Mouse (Mus musculus): ENCODE measurements at regions not wholly inside any gene's neighbourhood (a gene's known extent, or its start where the extent isn't known, plus 50 kb on each side); places are given as distances from the start of the nearest gene placed in this dataset.
A peak's percentile ranks its signal among the peaks of the same experiment; 100 is the strongest.

DNA sequence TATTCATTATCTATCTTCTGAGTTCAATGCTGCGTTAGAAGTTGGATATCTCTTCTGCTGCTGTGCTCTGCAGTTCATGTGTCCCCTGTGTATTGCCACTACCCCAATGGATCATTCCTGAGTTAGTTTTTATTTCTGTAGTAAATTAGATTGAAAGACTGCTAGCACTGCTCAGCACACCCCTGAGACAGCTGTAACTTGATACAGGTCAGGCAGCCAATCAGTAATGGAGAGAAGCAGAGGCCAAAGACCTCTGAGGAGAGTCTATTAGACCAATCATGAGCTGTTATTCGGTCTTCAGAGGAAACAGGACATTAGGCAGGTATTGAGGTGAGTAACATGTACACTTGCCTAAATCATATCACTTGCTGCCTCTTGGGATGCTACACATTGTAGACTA, 837.5 kb upstream of the Chordc1 start:
- H3K27me3 ChIP-seq (ENCODE audit: control insufficient read depth, insufficient read depth, low read length) = no peaks in the 10 kb centered on the region
- H3K36me3 ChIP-seq (replicated peaks; ENCODE audit: control insufficient read depth, insufficient read depth) = no peaks in the 10 kb centered on the region
- WGBS = 72% methylated on average over 2 of the region's 2 CpGs
- H3K4me2 ChIP-seq (replicated peaks) = no peak overlapping the region
- H3K9ac ChIP-seq = no peak overlapping the region
- H3K4me3 ChIP-seq (replicated peaks; ENCODE audit: low read length) = no peak overlapping the region
- no peaks in the 10 kb centered on the region for H3K4me1 ChIP-seq (replicated peaks; ENCODE audit: control insufficient read depth, insufficient read depth, low read length)
- ATAC-seq (ENCODE audit: low FRiP score) (no peak), DNase-seq (ENCODE audit: low spot score) (no peak)
- H3K9me3 ChIP-seq (ENCODE audit: control insufficient read depth, low read length) = no peaks in the 10 kb centered on the region
- no peak overlapping the region for H3K27ac ChIP-seq

DNA sequence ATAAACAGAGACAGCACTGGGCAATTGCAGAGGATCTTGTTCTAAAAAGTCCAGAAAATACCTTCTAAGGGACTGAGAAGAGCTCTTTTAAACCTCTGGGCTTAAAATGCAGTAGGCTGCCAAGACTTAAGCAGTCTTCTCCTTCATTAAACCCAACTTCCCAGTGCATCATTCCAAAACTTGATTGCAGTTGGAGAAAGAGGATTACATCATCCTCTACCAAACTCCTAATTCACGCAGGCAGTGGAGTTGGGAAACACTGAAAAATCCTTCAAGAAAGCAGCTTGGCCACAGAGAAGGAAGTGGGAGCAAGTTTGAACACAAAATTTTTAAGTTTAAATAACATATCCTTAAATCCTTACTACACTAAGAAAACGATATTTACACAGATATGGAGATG, 825.5 kb upstream of the Chordc1 start:
- H3K9me3 ChIP-seq (ENCODE audit: control insufficient read depth, low read length) = no peaks in the 10 kb centered on the region
- no peak overlapping the region for H3K9ac ChIP-seq
- ATAC-seq (ENCODE audit: low FRiP score) (no peak), DNase-seq (ENCODE audit: low spot score) (no peak)
- H3K4me2 ChIP-seq (replicated peaks) = no peak overlapping the region
- WGBS = 86% methylated on average over 2 of the region's 2 CpGs
- H3K27me3 ChIP-seq (ENCODE audit: control insufficient read depth, insufficient read depth, low read length) = no peaks in the 10 kb centered on the region
- H3K4me3 ChIP-seq (replicated peaks; ENCODE audit: low read length) = no peak overlapping the region
- H3K4me1 ChIP-seq (replicated peaks; ENCODE audit: control insufficient read depth, insufficient read depth, low read length) = no peaks in the 10 kb centered on the region
- no peak overlapping the region for H3K27ac ChIP-seq
- no peaks in the 10 kb centered on the region for H3K36me3 ChIP-seq (replicated peaks; ENCODE audit: control insufficient read depth, insufficient read depth)

DNA sequence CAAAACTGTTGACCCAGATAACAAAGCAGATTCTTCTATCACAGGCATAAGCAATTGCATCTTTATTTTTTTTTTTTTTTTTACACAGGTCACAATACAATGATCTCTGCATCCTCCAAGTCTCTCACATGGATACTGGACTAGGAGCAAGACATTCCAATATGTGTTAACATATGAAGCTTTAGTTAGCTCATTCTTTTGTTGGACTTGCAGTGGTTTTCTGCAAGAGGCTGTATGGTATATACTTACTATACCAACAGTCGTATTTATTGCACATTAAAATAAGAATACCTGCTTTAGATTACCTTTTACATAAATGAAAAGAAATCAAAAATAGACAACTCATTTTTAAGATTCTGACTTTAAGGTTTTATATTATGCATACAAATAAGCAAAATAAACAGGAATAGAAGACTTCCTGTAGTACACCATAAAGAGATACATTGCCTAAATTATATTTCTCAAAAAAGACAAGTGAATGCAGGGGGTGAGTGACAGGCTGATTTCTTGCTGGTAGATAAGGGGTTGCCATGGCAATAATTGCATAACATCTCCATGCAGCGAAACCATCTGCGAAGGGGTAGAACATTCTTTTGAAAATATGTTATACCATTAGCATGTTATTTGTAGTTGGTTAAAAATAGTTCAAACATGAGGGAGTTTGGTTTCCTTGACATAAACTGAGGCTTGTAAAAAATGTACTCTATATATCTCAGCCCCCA, 807.1 kb upstream of the Chordc1 start:
- H3K4me1 ChIP-seq (replicated peaks; ENCODE audit: control insufficient read depth, insufficient read depth, low read length) = no peaks in the 10 kb centered on the region
- H3K4me3 ChIP-seq (replicated peaks; ENCODE audit: low read length) = no peak overlapping the region
- no peak overlapping the region for H3K27ac ChIP-seq
- no peak for DNase-seq (ENCODE audit: low spot score)
- H3K9me3 ChIP-seq (ENCODE audit: control insufficient read depth, low read length) = no peaks in the 10 kb centered on the region
- ATAC-seq (ENCODE audit: low FRiP score) = no peak
- 69% methylated on average over 3 of the region's 3 CpGs for WGBS
- no peak overlapping the region for H3K9ac ChIP-seq
- no peak overlapping the region for H3K4me2 ChIP-seq (replicated peaks)
- no peaks in the 10 kb centered on the region for H3K27me3 ChIP-seq (ENCODE audit: control insufficient read depth, insufficient read depth, low read length)
- H3K36me3 ChIP-seq (replicated peaks; ENCODE audit: control insufficient read depth, insufficient read depth) = no peaks in the 10 kb centered on the region

DNA sequence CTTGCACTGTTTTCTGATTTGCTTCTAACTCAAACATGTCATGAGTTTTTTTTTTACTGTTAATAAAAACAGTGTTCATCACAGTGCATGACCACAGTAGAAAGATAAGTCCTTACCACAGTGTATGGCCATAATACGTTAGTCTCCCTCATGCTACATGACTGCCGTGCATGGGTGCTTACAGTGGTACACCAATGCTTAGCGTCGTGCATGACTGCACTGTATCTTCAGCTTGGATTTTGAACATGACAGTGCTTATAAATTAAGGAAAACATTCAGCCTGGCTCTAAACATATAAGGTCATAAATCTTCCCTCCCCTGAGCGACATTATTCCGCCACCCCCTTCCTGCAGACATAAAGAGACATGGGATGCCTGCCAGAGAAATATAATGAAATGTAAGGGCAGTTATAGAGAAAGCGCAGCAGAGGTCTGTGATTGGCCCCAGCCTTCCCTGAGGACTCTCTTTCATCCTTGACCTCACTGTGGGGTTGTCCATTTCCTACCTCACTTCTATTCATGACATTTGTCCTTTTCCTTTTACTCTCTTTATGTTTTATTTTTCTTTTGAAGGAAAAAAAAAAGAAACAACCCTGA, 791.7 kb upstream of the Chordc1 start:
- Histone ChIP-seq H3K9me3 (ENCODE audit: control insufficient read depth, low read length) (no peaks in the 10 kb centered on the region), H3K9ac (no peak overlapping the region), H3K4me2 (replicated peaks) (no peak overlapping the region), H3K27ac (no peak overlapping the region), H3K4me3 (replicated peaks; ENCODE audit: low read length) (no peak overlapping the region), H3K36me3 (replicated peaks; ENCODE audit: control insufficient read depth, insufficient read depth) (no peaks in the 10 kb centered on the region), H3K4me1 (replicated peaks; ENCODE audit: control insufficient read depth, insufficient read depth, low read length) (no peaks in the 10 kb centered on the region), H3K27me3 (ENCODE audit: control insufficient read depth, insufficient read depth, low read length) (no peaks in the 10 kb centered on the region)
- 43% methylated on average over 7 of the region's 7 CpGs for WGBS
- DNase-seq (ENCODE audit: low spot score) (no peak), ATAC-seq (ENCODE audit: low FRiP score) (peak; percentile 68; the same call in 1 of the 2 replicates)

DNA sequence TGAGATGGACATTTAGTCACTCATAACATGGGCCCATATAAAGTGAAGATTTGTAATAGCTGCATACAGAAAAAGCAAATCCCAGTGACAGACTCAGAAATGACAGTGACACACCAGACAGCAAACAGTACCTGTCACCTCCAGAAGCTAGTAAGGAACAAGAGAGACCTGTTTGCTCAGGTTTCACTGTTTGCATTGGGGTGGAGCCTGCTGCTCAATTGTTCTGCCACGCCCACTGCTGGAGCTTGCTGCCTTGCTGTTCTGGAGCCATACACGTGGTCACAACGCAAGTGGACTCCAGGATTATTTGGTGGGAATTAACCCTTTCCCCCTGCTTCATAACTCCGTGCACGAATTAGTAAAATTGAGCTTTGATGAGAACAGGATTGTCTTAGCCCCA, 783.2 kb upstream of the Chordc1 start:
- H3K4me1 ChIP-seq (replicated peaks; ENCODE audit: control insufficient read depth, insufficient read depth, low read length) = no peaks in the 10 kb centered on the region
- no peak overlapping the region for H3K4me3 ChIP-seq (replicated peaks; ENCODE audit: low read length)
- 63% methylated on average over 5 of the region's 5 CpGs for WGBS
- no peaks in the 10 kb centered on the region for H3K9me3 ChIP-seq (ENCODE audit: control insufficient read depth, low read length)
- no peak for ATAC-seq (ENCODE audit: low FRiP score)
- H3K4me2 ChIP-seq (replicated peaks) = no peak overlapping the region
- no peak overlapping the region for H3K27ac ChIP-seq
- no peak overlapping the region for H3K9ac ChIP-seq
- H3K27me3 ChIP-seq (ENCODE audit: control insufficient read depth, insufficient read depth, low read length) = no peaks in the 10 kb centered on the region
- H3K36me3 ChIP-seq (replicated peaks; ENCODE audit: control insufficient read depth, insufficient read depth) = no peaks in the 10 kb centered on the region
- DNase-seq (ENCODE audit: low spot score) = no peak

DNA sequence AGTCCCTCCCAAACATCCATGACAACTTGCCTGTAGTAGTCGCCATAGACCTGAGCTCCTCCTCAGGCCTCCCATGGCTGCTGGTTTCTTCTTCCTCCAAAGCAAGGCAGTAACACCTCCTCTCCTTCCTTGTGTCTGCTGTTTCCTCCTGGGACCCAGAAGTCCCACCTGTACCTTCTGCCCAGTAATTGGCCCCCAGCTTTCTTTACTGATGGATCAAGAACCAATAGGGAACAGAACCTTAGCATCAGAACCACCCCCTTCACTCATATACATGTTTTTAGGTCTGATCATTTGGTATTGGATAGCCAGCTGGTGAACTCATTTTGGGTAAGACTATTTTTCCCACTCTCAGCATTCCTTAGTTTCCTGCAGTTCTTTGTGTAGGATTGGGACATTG, 735.7 kb upstream of the Chordc1 start:
- Histone ChIP-seq H3K9ac (no peak overlapping the region), H3K9me3 (ENCODE audit: control insufficient read depth, low read length) (no peaks in the 10 kb centered on the region), H3K4me2 (replicated peaks) (no peak overlapping the region), H3K4me1 (replicated peaks; ENCODE audit: control insufficient read depth, insufficient read depth, low read length) (no peaks in the 10 kb centered on the region), H3K27me3 (ENCODE audit: control insufficient read depth, insufficient read depth, low read length) (no peaks in the 10 kb centered on the region), H3K36me3 (replicated peaks; ENCODE audit: control insufficient read depth, insufficient read depth) (no peaks in the 10 kb centered on the region), H3K27ac (no peak overlapping the region), H3K4me3 (replicated peaks; ENCODE audit: low read length) (no peak overlapping the region)
- DNase-seq (ENCODE audit: low spot score) (no peak), ATAC-seq (ENCODE audit: low FRiP score) (no peak)
- 83% methylated on average over 1 of the region's 1 CpGs for WGBS

DNA sequence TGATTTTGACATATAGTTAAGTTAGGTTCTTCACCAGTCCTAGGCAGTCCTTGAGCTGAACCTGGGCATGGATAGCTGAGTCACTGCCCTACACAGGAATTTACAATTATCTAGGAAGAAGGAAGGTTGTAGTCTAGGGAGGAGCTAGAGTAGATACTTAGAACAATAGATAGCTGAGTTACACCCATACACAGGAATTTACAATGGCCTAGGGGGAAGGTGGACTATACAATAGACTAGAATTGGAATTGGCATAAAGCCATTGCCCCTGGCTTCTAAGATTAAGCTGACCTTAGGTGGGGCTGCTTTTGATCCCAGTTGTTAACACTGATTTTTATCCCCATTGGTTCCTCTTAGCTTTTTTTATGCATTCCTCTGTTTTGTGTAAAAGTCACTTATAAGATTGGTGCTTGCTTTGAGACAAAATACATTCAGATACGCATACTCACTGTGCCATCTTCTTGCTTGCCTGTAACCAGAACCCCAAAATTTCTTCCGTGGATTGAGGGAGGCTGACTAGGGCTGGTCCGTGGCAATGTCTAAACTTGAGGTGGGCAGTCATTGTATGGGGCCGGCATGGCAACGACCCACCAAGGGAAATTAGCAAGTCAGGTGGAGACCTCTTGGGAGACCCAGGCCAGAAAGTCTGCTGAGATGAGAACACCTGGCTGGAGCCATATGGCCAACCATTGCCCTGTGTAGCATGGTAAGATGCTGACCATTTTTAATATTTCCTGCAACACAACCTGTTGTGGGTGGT, 734.1 kb upstream of the Chordc1 start:
- Histone ChIP-seq H3K36me3 (replicated peaks; ENCODE audit: control insufficient read depth, insufficient read depth) (no peaks in the 10 kb centered on the region), H3K27me3 (ENCODE audit: control insufficient read depth, insufficient read depth, low read length) (no peaks in the 10 kb centered on the region), H3K9me3 (ENCODE audit: control insufficient read depth, low read length) (no peaks in the 10 kb centered on the region), H3K27ac (no peak overlapping the region), H3K4me2 (replicated peaks) (no peak overlapping the region), H3K4me3 (replicated peaks; ENCODE audit: low read length) (no peak overlapping the region), H3K9ac (no peak overlapping the region), H3K4me1 (replicated peaks; ENCODE audit: control insufficient read depth, insufficient read depth, low read length) (no peaks in the 10 kb centered on the region)
- 93% methylated on average over 5 of the region's 5 CpGs for WGBS
- DNase-seq (ENCODE audit: low spot score) (no peak), ATAC-seq (ENCODE audit: low FRiP score) (no peak)

DNA sequence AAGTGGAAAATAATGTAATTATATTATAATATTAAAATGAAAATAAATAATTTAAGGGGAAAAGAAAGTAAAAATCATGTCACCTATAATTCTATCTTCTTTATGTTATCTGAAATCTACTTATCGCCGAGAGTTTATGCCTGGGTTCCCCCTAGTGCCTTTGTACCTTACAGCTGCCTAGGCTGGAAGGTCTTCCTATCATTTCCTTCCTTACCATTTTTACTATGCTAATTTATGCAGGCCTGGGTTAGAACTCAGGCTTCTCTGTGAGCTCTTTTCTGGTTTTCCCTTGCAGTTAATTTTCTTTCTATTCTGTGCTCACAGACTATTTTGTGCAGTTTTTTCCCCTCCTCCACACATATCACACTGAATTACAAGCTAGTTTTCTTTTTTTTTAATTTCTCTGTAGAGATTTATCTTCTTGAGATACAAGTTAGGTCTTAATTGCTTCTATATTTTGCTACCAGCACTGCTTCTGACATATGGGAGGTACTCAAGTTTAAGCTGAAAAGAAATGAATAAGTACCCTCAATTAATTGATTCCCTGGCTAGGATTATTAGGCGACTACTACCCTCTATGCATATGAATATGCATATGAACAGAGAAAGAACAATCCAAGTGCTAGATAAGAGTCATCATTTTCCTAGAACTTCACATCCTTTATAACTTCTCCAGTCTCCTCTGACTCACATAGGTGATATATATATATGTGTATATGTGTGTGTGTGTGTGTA, 724.0 kb upstream of the Chordc1 start:
- ATAC-seq (ENCODE audit: low FRiP score) (0 out of 2 replicates have a peak, but pooled peaks have one; percentile 31), DNase-seq (ENCODE audit: low spot score) (no peak)
- Histone ChIP-seq H3K4me1 (replicated peaks; ENCODE audit: control insufficient read depth, insufficient read depth, low read length) (no peaks in the 10 kb centered on the region), H3K4me3 (replicated peaks; ENCODE audit: low read length) (no peak overlapping the region), H3K27ac (no peak overlapping the region), H3K36me3 (replicated peaks; ENCODE audit: control insufficient read depth, insufficient read depth) (no peaks in the 10 kb centered on the region), H3K9me3 (ENCODE audit: control insufficient read depth, low read length) (no peaks in the 10 kb centered on the region), H3K27me3 (ENCODE audit: control insufficient read depth, insufficient read depth, low read length) (no peaks in the 10 kb centered on the region), H3K9ac (no peak overlapping the region), H3K4me2 (replicated peaks) (no peak overlapping the region)
- WGBS = 65% methylated on average over 3 of the region's 3 CpGs

DNA sequence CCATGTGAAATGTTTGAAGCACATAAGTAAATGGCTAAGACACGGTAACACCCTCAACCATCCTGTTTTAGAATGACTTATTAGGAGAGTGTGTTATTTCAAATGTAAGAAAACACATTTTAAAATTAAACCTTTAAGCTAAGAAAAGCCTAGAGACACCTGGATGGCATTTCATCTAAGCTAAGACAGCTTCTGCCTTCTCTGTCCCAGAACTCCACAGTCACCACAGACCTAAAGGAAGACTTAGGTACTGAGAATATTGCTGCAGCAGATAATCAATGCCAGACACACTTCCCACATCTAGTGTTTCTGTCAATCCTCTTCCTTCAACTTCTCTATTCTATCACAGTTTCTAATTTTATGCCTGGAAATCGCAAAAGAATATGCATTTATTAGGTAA, 704.4 kb upstream of the Chordc1 start:
- no peaks in the 10 kb centered on the region for H3K9me3 ChIP-seq (ENCODE audit: control insufficient read depth, low read length)
- WGBS = 89% methylated on average over 2 of the region's 2 CpGs
- no peak for DNase-seq (ENCODE audit: low spot score)
- no peak overlapping the region for H3K9ac ChIP-seq
- no peaks in the 10 kb centered on the region for H3K36me3 ChIP-seq (replicated peaks; ENCODE audit: control insufficient read depth, insufficient read depth)
- no peak for ATAC-seq (ENCODE audit: low FRiP score)
- no peaks in the 10 kb centered on the region for H3K27me3 ChIP-seq (ENCODE audit: control insufficient read depth, insufficient read depth, low read length)
- no peak overlapping the region for H3K4me3 ChIP-seq (replicated peaks; ENCODE audit: low read length)
- H3K4me2 ChIP-seq (replicated peaks) = no peak overlapping the region
- no peak overlapping the region for H3K27ac ChIP-seq
- no peaks in the 10 kb centered on the region for H3K4me1 ChIP-seq (replicated peaks; ENCODE audit: control insufficient read depth, insufficient read depth, low read length)

Measured in hindbrain, embryonic 14.5 days (tissue).